Mouse (Mus musculus): ENCODE results near the gene Slc12a4. TPM values are rescaled to one million over a fixed set of nuclear protein-coding genes. Genes with fewer than 3 reads are reported as not detected.

Gene Slc12a4
- polyA plus RNA-seq, 1 experiment, result 23.6 TPM

- no peak for TF ChIP-seq CTCF (IDR thresholded peaks at IDR 0.05; ENCODE audit: extremely low read depth, insufficient read depth, low read length)
- TF ChIP-seq POLR2A (IDR thresholded peaks at IDR 0.05; ENCODE audit: extremely low read depth, insufficient read depth, low read length), result no peak
These were observed 6.5 kb downstream of the Slc12a4 start for GRCm38 (mm10) chr8:105959350-105959749.

GRCm38 (mm10) chr8:105957813-105958212 is 8.1 kb downstream of the Slc12a4 start:
- no peak overlapping the region for H3K4me3 ChIP-seq (ENCODE audit: insufficient read depth, low read length)
- H3K27ac ChIP-seq (ENCODE audit: insufficient read depth, low read length), result no peak overlapping the region
- TF ChIP-seq POLR2A (IDR thresholded peaks at IDR 0.05; ENCODE audit: extremely low read depth, insufficient read depth, low read length) (no peak), CTCF (IDR thresholded peaks at IDR 0.05; ENCODE audit: extremely low read depth, insufficient read depth, low read length) (no peak)
- H3K4me1 ChIP-seq (ENCODE audit: control insufficient read depth, insufficient read depth, low read length), result no peaks in the 10 kb centered on the region

More at GRCm38 (mm10) chr8:105959350-105959749, 6.5 kb downstream of the Slc12a4 start:
- no peak overlapping the region for H3K4me3 ChIP-seq (ENCODE audit: insufficient read depth, low read length)
- H3K4me1 ChIP-seq (ENCODE audit: control insufficient read depth, insufficient read depth, low read length), result no peaks in the 10 kb centered on the region
- H3K27ac ChIP-seq (ENCODE audit: insufficient read depth, low read length), result no peak overlapping the region

DNA sequence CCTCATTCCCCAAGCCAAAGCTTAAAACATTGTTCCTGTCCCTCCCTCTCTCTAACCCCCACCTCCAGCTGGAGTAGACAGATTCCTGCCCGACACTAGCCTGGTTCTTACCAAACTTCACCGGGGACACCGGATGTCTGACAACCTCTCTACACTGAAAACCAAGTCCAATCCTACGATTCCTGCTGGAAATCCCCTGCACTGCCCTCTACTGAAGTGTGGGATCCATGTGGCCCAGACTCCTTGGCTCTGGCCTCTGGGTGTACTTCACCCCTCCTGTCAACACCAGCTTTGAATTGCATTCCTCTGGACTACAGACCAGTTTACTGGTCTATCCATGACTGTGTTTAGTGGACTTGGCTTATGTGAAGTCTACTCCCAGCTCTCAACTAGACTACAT is 9.3 kb downstream of the Slc12a4 start:
- TF ChIP-seq CTCF (IDR thresholded peaks at IDR 0.05; ENCODE audit: extremely low read depth, insufficient read depth, low read length), result no peak
- TF ChIP-seq POLR2A (IDR thresholded peaks at IDR 0.05; ENCODE audit: extremely low read depth, insufficient read depth, low read length), result no peak
- Histone ChIP-seq H3K4me3 (ENCODE audit: insufficient read depth, low read length) (no peak overlapping the region), H3K4me1 (ENCODE audit: control insufficient read depth, insufficient read depth, low read length) (no peaks in the 10 kb centered on the region), H3K27ac (ENCODE audit: insufficient read depth, low read length) (no peak overlapping the region)

- Histone ChIP-seq H3K27ac (ENCODE audit: insufficient read depth, low read length) (peak overlapping the region; percentile 18; the same call in 1 of the 2 replicates), H3K4me1 (ENCODE audit: control insufficient read depth, insufficient read depth, low read length) (peaks cover 2% of the 10 kb centered on the region; the same call in 1 of the 2 replicates), H3K4me3 (ENCODE audit: insufficient read depth, low read length) (no peak overlapping the region)
- no peak for TF ChIP-seq CTCF (IDR thresholded peaks at IDR 0.05; ENCODE audit: extremely low read depth, insufficient read depth, low read length)
- no peak for TF ChIP-seq POLR2A (IDR thresholded peaks at IDR 0.05; ENCODE audit: extremely low read depth, insufficient read depth, low read length)
These were observed 14.7 kb downstream of the Slc12a4 start for GRCm38 (mm10) chr8:105951057-105951659.

- TF ChIP-seq CTCF (IDR thresholded peaks at IDR 0.05; ENCODE audit: extremely low read depth, insufficient read depth, low read length), result no peak
- no peak for TF ChIP-seq POLR2A (IDR thresholded peaks at IDR 0.05; ENCODE audit: extremely low read depth, insufficient read depth, low read length)
- Histone ChIP-seq H3K4me1 (ENCODE audit: control insufficient read depth, insufficient read depth, low read length) (peaks cover 2% of the 10 kb centered on the region; the same call in 1 of the 2 replicates), H3K4me3 (ENCODE audit: insufficient read depth, low read length) (no peak overlapping the region), H3K27ac (ENCODE audit: insufficient read depth, low read length) (no peak overlapping the region)
These were observed 16.5 kb downstream of the Slc12a4 start for GRCm38 (mm10) chr8:105949350-105949749.

GRCm38 (mm10) chr8:105943321-105943739 is 22.6 kb downstream of the Slc12a4 start, which contains the start of gene Lcat:
Gene Lcat (minus strand): TSS chr8:105943382.
- no peaks in the 10 kb centered on the region for H3K4me1 ChIP-seq (ENCODE audit: control insufficient read depth, insufficient read depth, low read length)
- peak within 1 kb of the TSS; percentile 76 for H3K27ac ChIP-seq (ENCODE audit: insufficient read depth, low read length)
- H3K4me3 ChIP-seq (ENCODE audit: insufficient read depth, low read length), result no peak within 1 kb of the TSS
- no peak for TF ChIP-seq CTCF (IDR thresholded peaks at IDR 0.05; ENCODE audit: extremely low read depth, insufficient read depth, low read length)
- TF ChIP-seq POLR2A (IDR thresholded peaks at IDR 0.05; ENCODE audit: extremely low read depth, insufficient read depth, low read length), result peak; percentile 66; the same call in 1 of the 2 replicates

- no peaks in the 10 kb centered on the region for H3K4me1 ChIP-seq (ENCODE audit: control insufficient read depth, insufficient read depth, low read length)
- no peak for TF ChIP-seq CTCF (IDR thresholded peaks at IDR 0.05; ENCODE audit: extremely low read depth, insufficient read depth, low read length)
- no peak for TF ChIP-seq POLR2A (IDR thresholded peaks at IDR 0.05; ENCODE audit: extremely low read depth, insufficient read depth, low read length)
- H3K4me3 ChIP-seq (ENCODE audit: insufficient read depth, low read length), result no peak overlapping the region
- no peak overlapping the region for H3K27ac ChIP-seq (ENCODE audit: insufficient read depth, low read length)
These were observed 23.4 kb downstream of the Slc12a4 start for GRCm38 (mm10) chr8:105942542-105942941.

DNA sequence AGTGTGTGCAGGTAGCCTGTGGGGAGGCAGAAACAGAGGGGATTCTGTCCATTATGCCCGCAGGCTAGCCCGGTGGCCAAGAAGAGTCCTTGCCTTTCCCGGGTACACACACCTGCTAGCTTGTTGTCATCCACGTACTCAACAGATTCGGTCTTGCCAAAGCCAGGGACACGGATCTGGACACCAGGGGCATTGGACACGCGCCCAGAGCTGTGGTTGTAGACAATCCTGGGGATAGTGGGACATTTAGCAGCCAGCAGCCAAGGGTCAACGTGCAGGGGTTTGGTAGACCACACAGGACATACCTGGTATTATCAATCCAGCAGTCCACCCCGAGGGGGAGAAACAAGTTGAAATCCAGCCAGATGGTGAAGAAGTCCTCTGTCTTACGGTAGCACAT is 23.9 kb downstream of the Slc12a4 start:
- H3K4me3 ChIP-seq (ENCODE audit: insufficient read depth, low read length), result no peak overlapping the region
- no peak for TF ChIP-seq POLR2A (IDR thresholded peaks at IDR 0.05; ENCODE audit: extremely low read depth, insufficient read depth, low read length)
- TF ChIP-seq CTCF (IDR thresholded peaks at IDR 0.05; ENCODE audit: extremely low read depth, insufficient read depth, low read length), result no peak
- no peak overlapping the region for H3K27ac ChIP-seq (ENCODE audit: insufficient read depth, low read length)
- no peaks in the 10 kb centered on the region for H3K4me1 ChIP-seq (ENCODE audit: control insufficient read depth, insufficient read depth, low read length)

DNA sequence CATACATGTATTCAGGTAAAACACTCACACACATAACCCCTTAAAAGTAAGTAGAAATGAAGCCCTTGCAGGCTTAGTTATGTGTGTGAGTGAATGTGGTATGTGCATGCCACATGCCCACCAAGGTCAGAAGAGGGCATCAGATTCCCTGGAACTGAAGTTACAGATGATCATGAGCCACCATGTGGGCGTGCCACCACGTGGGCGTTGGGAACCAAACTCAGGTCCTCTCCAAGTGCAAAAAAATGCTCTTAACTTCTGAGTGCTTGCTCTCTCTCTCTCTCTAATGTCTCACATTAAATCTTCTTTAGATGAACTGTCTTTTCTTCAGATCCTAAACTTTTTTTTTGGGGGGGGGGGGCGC is 27.6 kb downstream of the Slc12a4 start, which contains the start of gene Psmb10:
Psmb10 (minus strand) TSS at position 139 of the 364 bp plus-strand sequence.
- TF ChIP-seq CTCF (IDR thresholded peaks at IDR 0.05; ENCODE audit: extremely low read depth, insufficient read depth, low read length), result no peak
- TF ChIP-seq POLR2A (IDR thresholded peaks at IDR 0.05; ENCODE audit: extremely low read depth, insufficient read depth, low read length), result no peak
- peaks cover 2% of the 10 kb centered on the region; the same call in 1 of the 2 replicates for H3K4me1 ChIP-seq (ENCODE audit: control insufficient read depth, insufficient read depth, low read length)
- peak within 1 kb of the TSS; percentile 91 for H3K4me3 ChIP-seq (ENCODE audit: insufficient read depth, low read length)
- H3K27ac ChIP-seq (ENCODE audit: insufficient read depth, low read length), result peak within 1 kb of the TSS; percentile 89

Measured in cortical plate, adult 2 months (tissue).